Mouse (Mus musculus): ENCODE data around the gene Zfp526. TPM values are rescaled to one million over a fixed set of nuclear protein-coding genes. Genes with fewer than 3 reads are reported as not detected.

The Zfp526 gene
- 6.5 and 7.4 TPM in 2 replicates for total RNA-seq (2012; rRNA removed)
- 2.0 and 2.2 TPM in 2 replicates for total RNA-seq (2014; rRNA removed)
- polyA plus RNA-seq (2012; ENCODE audit: insufficient read length, low read depth), result 6.5 and 7.0 TPM in 2 replicates

- peaks cover 3 to 41% of the 10 kb centered on the region in 2 experiments; a peak in 3 of 4 replicates for H3K4me1 ChIP-seq (ENCODE audit: control insufficient read depth in 1 of 2, insufficient read depth in 2 of 2)
- peak within 1 kb of the TSS; percentile 27 for H3K27ac ChIP-seq (ENCODE audit: insufficient read depth, low read depth)
- peak; percentile 96 for DNase-seq (ENCODE audit: extremely low read depth)
- peak within 1 kb of the TSS; percentile 69 for H3K9ac ChIP-seq (ENCODE audit: insufficient read depth, low read depth)
- in situ Hi-C loops (cut with MboI; ENCODE audit: low pct_ligation_motif_present, low pct_unique_long_range_greater_than_20kb, low sequenced_read_pairs) (no loop called here), dilution Hi-C loops (cut with MboI; ENCODE audit: extremely low pct_ligation_motif_present, extremely low pct_unique_long_range_greater_than_20kb, low sequenced_read_pairs) (no loop called here)
- no peaks in the 10 kb centered on the region for H3K9me3 ChIP-seq (replicated peaks; ENCODE audit: low read length)
- H3K79me2 ChIP-seq (replicated peaks; ENCODE audit: control insufficient read depth, extremely low read depth, insufficient read depth, poor library complexity, severe bottlenecking), result peaks cover 9% of the 10 kb centered on the region
- TF ChIP-seq HCFC1 (IDR thresholded peaks at IDR 0.05; ENCODE audit: low read depth, low read length), result peak; percentile 73
- peak; percentile 87 for TF ChIP-seq POLR2A (IDR thresholded peaks at IDR 0.05; ENCODE audit: low read depth, low read length)
- no peak for TF ChIP-seq ETS1 (conservative IDR thresholded peaks at IDR 0.05; ENCODE audit: low read depth, low read length)
- TF ChIP-seq TBP (conservative IDR thresholded peaks at IDR 0.05; ENCODE audit: low read depth, low read length), result 0 out of 2 replicates have a peak, but pooled peaks have one; percentile 27
- TF ChIP-seq TCF12 (IDR thresholded peaks at IDR 0.05; ENCODE audit: low read depth, low read length), result peak; percentile 67
- peak; percentile 78 for TF ChIP-seq MAX (IDR thresholded peaks at IDR 0.05; ENCODE audit: low read length)
- no peak for TF ChIP-seq EP300 (IDR thresholded peaks at IDR 0.05; ENCODE audit: low read length)
- TF ChIP-seq JUND (conservative IDR thresholded peaks at IDR 0.05; ENCODE audit: low read depth, low read length), result no peak
- no peak for TF ChIP-seq ZNF384 (IDR thresholded peaks at IDR 0.05; ENCODE audit: low read depth, low read length)
- TF ChIP-seq KAT2A (IDR thresholded peaks at IDR 0.05; ENCODE audit: insufficient replicate concordance, low read length), result no peak
- TF ChIP-seq E2F4 (IDR thresholded peaks at IDR 0.05; ENCODE audit: insufficient replicate concordance, low read depth, low read length), result no peak
- no peak for TF ChIP-seq JUN (IDR thresholded peaks at IDR 0.05; ENCODE audit: insufficient read depth, low read depth, low read length)
- no peak for TF ChIP-seq MAFK (IDR thresholded peaks at IDR 0.05; ENCODE audit: insufficient replicate concordance, low read length)
- TF ChIP-seq CTCF (conservative IDR thresholded peaks at IDR 0.05 in 1 of 2, IDR thresholded peaks at IDR 0.05 in 1 of 2; ENCODE audit: low read depth in 2 of 2, low read length in 2 of 2), result peak in 1 of 2 experiments; percentile 25; a peak in 2 of 4 replicates
- TF ChIP-seq USF2 (conservative IDR thresholded peaks at IDR 0.05; ENCODE audit: low read depth, low read length), result peak; percentile 58
- peak; percentile 13; the same call in 1 of the 2 replicates for TF ChIP-seq SMC3 (IDR thresholded peaks at IDR 0.05; ENCODE audit: low read depth, low read length)
- TF ChIP-seq GABPA (IDR thresholded peaks at IDR 0.05; ENCODE audit: insufficient replicate concordance, low read depth, low read length), result no peak
- 0 out of 2 replicates have a peak, but pooled peaks have one; percentile 4 for TF ChIP-seq IRF4 (IDR thresholded peaks at IDR 0.05; ENCODE audit: low read depth, low read length)
- peak; percentile 80 for TF ChIP-seq NELFE (IDR thresholded peaks at IDR 0.05; ENCODE audit: low read depth, low read length)
- TF ChIP-seq ZKSCAN1 (IDR thresholded peaks at IDR 0.05; ENCODE audit: borderline replicate concordance, low read depth, low read length), result no peak
- peak; percentile 87 for TF ChIP-seq MXI1 (IDR thresholded peaks at IDR 0.05; ENCODE audit: low read depth, low read length)
- peak; percentile 84 for TF ChIP-seq USF1 (IDR thresholded peaks at IDR 0.05; ENCODE audit: low read depth, low read length)
- no peak for TF ChIP-seq MEF2A (IDR thresholded peaks at IDR 0.05; ENCODE audit: borderline replicate concordance, low read depth, low read length)
- peak; percentile 65 for TF ChIP-seq ELF1 (IDR thresholded peaks at IDR 0.05; ENCODE audit: low read depth, low read length)
- no peak; the same call in 1 of the 2 replicates for TF ChIP-seq POLR2AphosphoS2 (IDR thresholded peaks at IDR 0.05; ENCODE audit: low read depth, low read length)
- TF ChIP-seq RAD21 (IDR thresholded peaks at IDR 0.05; ENCODE audit: low read depth, low read length), result no peak; the same call in 1 of the 2 replicates
- no peak; the same call in 1 of the 2 replicates for TF ChIP-seq BHLHE40 (IDR thresholded peaks at IDR 0.05; ENCODE audit: low read depth, low read length)
- TF ChIP-seq RCOR1 (conservative IDR thresholded peaks at IDR 0.05; ENCODE audit: low read depth, low read length), result no peak
- no peak for TF ChIP-seq ZC3H11A (IDR thresholded peaks at IDR 0.05; ENCODE audit: low read depth, low read length)
- peak; percentile 97 for TF ChIP-seq NRF1 (IDR thresholded peaks at IDR 0.05; ENCODE audit: low read depth, low read length)
- no peak for TF ChIP-seq PAX5 (IDR thresholded peaks at IDR 0.05; ENCODE audit: low read length)
- TF ChIP-seq CHD1 (IDR thresholded peaks at IDR 0.05; ENCODE audit: low read depth, low read length), result no peak
- peak; percentile 74 for TF ChIP-seq CHD2 (IDR thresholded peaks at IDR 0.05; ENCODE audit: low read length)
- TF ChIP-seq MAZ (IDR thresholded peaks at IDR 0.05; ENCODE audit: low read depth, low read length), result peak; percentile 64; the same call in 1 of the 2 replicates
- peak; percentile 55; the same call in 1 of the 2 replicates for TF ChIP-seq ZMIZ1 (IDR thresholded peaks at IDR 0.05; ENCODE audit: low read depth, low read length)
- no peak for TF ChIP-seq UBTF (IDR thresholded peaks at IDR 0.05; ENCODE audit: low read depth, low read length)
- TF ChIP-seq MYC (IDR thresholded peaks at IDR 0.05; ENCODE audit: low read depth, low read length), result no peak
- peak; percentile 92 for TF ChIP-seq SIN3A (IDR thresholded peaks at IDR 0.05; ENCODE audit: low read length)
- H3K36me3 ChIP-seq (replicated peaks in 1 of 2; ENCODE audit: control insufficient read depth in 1 of 2, insufficient read depth in 1 of 2, low read length in 1 of 2), result peaks cover 29 to 45% of the 10 kb centered on the region in 2 experiments
- H3K4me3 ChIP-seq (replicated peaks in 1 of 3; ENCODE audit: low read depth in 2 of 3, low read length in 2 of 3, poor library complexity in 1 of 3), result peak within 1 kb of the TSS; percentile 72 to 76 (median 73)
- H3K4me2 ChIP-seq (ENCODE audit: insufficient read depth, low read depth, poor library complexity, severe bottlenecking), result peak within 1 kb of the TSS; percentile 87
- no peaks in the 10 kb centered on the region for H3K27me3 ChIP-seq (replicated peaks)
These were observed at the start of gene Zfp526 for GRCm38 (mm10) chr7:25221102-25221883. Zfp526 (plus strand) TSS chr7:25221425.
